Mouse (Mus musculus) lung, postnatal 0 days (tissue): Measurements from ENCODE around the gene Lpar5. TPM values are rescaled to one million over a fixed set of nuclear protein-coding genes. Genes with fewer than 3 reads are reported as not detected.

ENCODE experiments used
- ATAC-seq: fragments of 200-750 bp; cut with Nextera tagmentation; 2 replicates; pipeline ENCODE4 v1.8.0; 2017; ENCODE audit warnings: moderate library complexity
- DNase-seq: peaks from one replicate; pipeline ENCODE4 v3.0.0-alpha.2; 2016; ENCODE audit warnings: low spot score
- H3K27ac ChIP-seq: fragments of 300-500 bp; sonication (generic); 2 replicates; pipeline ENCODE4 v1.5.1; 2014; ENCODE audit warnings: antibody characterized with exemption, mild to moderate bottlenecking, low read length, mixed read lengths
- H3K27me3 ChIP-seq: fragments of 300-500 bp; sonication (generic); replicated peaks from 2 replicates; pipeline ENCODE4 v1.6.1; 2014; ENCODE audit warnings: low read length, mixed read lengths; ENCODE audit not compliant: insufficient read depth
- H3K36me3 ChIP-seq: fragments of 300-500 bp; sonication (generic); 2 replicates; pipeline ENCODE4 v1.6.1; 2014; ENCODE audit warnings: low read length, mixed read lengths; ENCODE audit not compliant: insufficient read depth
- H3K4me1 ChIP-seq: fragments of 300-500 bp; sonication (generic); 2 replicates; pipeline ENCODE4 v1.6.1; 2014; ENCODE audit warnings: antibody characterized with exemption, low read depth, low read length, mixed read lengths; ENCODE audit not compliant: insufficient read depth
- H3K4me2 ChIP-seq: fragments of 300-500 bp; sonication (generic); replicated peaks from 2 replicates; pipeline ENCODE4 v1.6.1; 2014; ENCODE audit warnings: low read depth, mild to moderate bottlenecking, low read length, moderate library complexity, mixed read lengths
- H3K4me3 ChIP-seq: fragments of 300-500 bp; sonication (generic); 2 replicates; pipeline ENCODE4 v1.5.1; 2014; ENCODE audit warnings: low read depth, low read length
- H3K9ac ChIP-seq: fragments of 300-500 bp; sonication (generic); replicated peaks from 2 replicates; pipeline ENCODE4 v1.6.1; 2014; ENCODE audit warnings: low read depth, mild to moderate bottlenecking
- H3K9me3 ChIP-seq: fragments of 300-500 bp; sonication (generic); 2 replicates; pipeline ENCODE4 v1.6.1; 2016; ENCODE audit warnings: low read length, mixed read lengths
- CTCF ChIP-seq: IDR thresholded peaks from 2 replicates; pipeline ENCODE4 v1.5.1; 2016; ENCODE audit warnings: antibody characterized with exemption, mild to moderate bottlenecking
- EP300 ChIP-seq: IDR thresholded peaks from 2 replicates; pipeline ENCODE4 v1.6.1; 2016; ENCODE audit warnings: antibody characterized with exemption, mild to moderate bottlenecking, control low read depth
- whole genome bisulfite sequencing: fragments of 180-500 bp; shearing (Covaris S2); extraction: QIAGEN DNeasy Blood & Tissue Kit; methylation state at CpG from one replicate; pipeline ENCODE4 v1.1.7; 2014; 5-methylcytosine and 5-hydroxymethylcytosine counted together
- polyA plus RNA-seq: library from polyadenylated mRNA; unstranded; fragments of >200 nt; fragmentation: Nextera tagmentation; extraction: Ambion mirVana; gene quantifications from 2 replicates; pipeline ENCODE4 v1.2.1, GENCODE M21; 2015

Lpar5 gene
- polyA plus RNA-seq, 1 experiment from 2014 or later: 0.44 TPM

DNA sequence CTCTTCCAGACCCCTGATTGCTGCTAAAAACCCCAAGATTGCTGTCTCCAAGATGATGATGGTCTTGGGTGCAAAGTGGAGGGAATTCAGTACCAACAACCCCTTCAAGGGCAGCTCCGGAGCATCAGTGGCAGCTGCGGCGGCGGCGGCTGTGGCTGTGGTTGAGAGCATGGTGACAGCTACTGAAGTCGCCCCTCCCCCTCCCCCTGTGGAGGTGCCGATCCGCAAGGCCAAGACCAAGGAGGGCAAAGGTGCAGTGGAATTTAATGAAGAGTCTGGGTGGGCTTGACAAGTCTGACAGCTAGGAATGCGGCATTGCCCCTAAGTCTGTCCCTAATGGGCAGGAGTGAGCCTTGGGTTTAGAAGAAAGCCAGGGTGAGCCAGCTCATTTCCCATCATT, 33.7 kb downstream of the Lpar5 start:
- DNase-seq (no peak), ATAC-seq (no peak)
- Histone ChIP-seq H3K36me3 (peaks cover 52% of the 10 kb centered on the region), H3K27me3 (no peaks in the 10 kb centered on the region), H3K4me3 (no peak overlapping the region), H3K4me2 (no peak overlapping the region), H3K9me3 (no peaks in the 10 kb centered on the region), H3K27ac (no peak overlapping the region), H3K4me1 (peaks cover 20% of the 10 kb centered on the region), H3K9ac (no peak overlapping the region)
- TF ChIP-seq CTCF: no peak
- no peak for TF ChIP-seq EP300
- 56% methylated on average over 9 of the region's 9 CpGs for WGBS

DNA sequence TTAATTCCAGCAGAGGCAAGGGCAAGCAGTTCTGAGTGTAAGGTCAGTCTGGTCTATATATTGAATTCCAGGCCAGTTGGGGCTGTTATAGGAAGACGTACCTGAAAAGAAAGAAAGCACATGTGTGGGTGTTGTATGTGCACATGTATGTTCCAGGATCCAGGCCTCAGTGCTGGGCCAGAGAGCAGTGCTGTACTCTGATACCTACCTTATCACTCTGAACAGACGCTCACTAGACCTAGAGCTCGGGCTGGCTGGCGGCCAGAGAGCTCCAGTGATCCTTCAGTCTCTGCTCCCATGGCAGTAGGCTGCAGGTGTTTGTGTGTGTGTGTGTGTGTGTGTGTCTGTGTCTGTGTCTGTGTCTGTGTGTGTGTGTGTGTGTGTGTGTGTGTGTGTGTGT, 36.5 kb downstream of the Lpar5 start:
- no peak overlapping the region for H3K4me2 ChIP-seq
- H3K9me3 ChIP-seq: no peaks in the 10 kb centered on the region
- H3K36me3 ChIP-seq: peaks cover 80% of the 10 kb centered on the region
- no peak for DNase-seq
- 70% methylated on average over 4 of the region's 4 CpGs for WGBS
- TF ChIP-seq EP300: no peak
- no peak for TF ChIP-seq CTCF
- no peak overlapping the region for H3K9ac ChIP-seq
- no peaks in the 10 kb centered on the region for H3K27me3 ChIP-seq
- H3K4me3 ChIP-seq: no peak overlapping the region
- no peak overlapping the region for H3K27ac ChIP-seq
- peaks cover 2% of the 10 kb centered on the region; the same call in 1 of the 2 replicates for H3K4me1 ChIP-seq
- ATAC-seq: no peak; the same call in 1 of the 2 replicates

DNA sequence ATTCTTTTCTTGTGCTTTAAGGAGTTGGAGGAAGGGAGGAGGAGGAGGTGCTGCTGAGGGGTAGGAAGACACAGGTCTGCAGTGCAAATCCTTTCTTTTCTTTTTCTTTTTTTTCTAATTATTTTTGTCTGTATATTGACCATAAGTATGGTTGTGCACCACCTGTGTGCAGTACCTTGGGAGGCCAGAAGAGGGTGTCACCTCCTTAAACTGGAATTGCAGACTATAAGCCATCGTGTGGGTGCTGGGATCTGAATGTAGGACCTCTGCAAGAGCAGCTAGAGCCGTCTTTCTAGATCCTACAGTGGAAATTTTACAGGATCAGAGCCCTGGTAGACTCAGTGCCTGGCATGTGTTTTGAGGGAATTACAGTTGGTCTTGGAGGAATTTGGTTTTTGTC, 40.0 kb downstream of the Lpar5 start:
- ATAC-seq (no peak), DNase-seq (no peak)
- peaks cover 81% of the 10 kb centered on the region for H3K36me3 ChIP-seq
- no peak overlapping the region for H3K27ac ChIP-seq
- H3K27me3 ChIP-seq: no peaks in the 10 kb centered on the region
- H3K4me3 ChIP-seq: no peak overlapping the region
- no peak for TF ChIP-seq EP300
- peak; percentile 45 for TF ChIP-seq CTCF
- no peaks in the 10 kb centered on the region for H3K4me1 ChIP-seq
- no peak overlapping the region for H3K9ac ChIP-seq
- H3K4me2 ChIP-seq: no peak overlapping the region
- WGBS: 98% methylated on average over 2 of the region's 2 CpGs
- no peaks in the 10 kb centered on the region for H3K9me3 ChIP-seq

DNA sequence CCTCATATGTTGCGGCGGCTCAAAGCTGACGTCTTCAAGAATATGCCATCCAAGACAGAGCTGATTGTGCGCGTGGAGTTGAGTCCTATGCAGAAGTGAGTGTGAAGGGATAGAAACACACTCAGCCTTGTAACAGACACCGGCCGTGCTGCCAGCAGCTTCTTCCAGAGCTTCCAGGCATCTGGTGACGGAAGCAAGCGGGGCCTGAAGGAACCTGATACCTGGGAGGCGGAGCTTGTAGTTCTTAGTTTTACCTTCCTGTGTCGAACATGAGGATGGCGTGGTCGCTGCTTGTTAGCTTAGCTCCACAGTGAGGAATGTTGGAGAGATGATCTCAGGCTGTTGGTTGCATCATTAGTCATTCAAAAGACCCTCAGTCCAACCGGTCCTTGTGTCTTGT, 41.7 kb downstream of the Lpar5 start:
- H3K4me1 ChIP-seq: no peaks in the 10 kb centered on the region
- no peak overlapping the region for H3K9ac ChIP-seq
- no peaks in the 10 kb centered on the region for H3K9me3 ChIP-seq
- peaks cover 91% of the 10 kb centered on the region for H3K36me3 ChIP-seq
- no peak overlapping the region for H3K27ac ChIP-seq
- no peaks in the 10 kb centered on the region for H3K27me3 ChIP-seq
- no peak overlapping the region for H3K4me3 ChIP-seq
- ATAC-seq (no peak), DNase-seq (no peak)
- no peak overlapping the region for H3K4me2 ChIP-seq
- 80% methylated on average over 14 of the region's 14 CpGs for WGBS
- no peak for TF ChIP-seq CTCF

DNA sequence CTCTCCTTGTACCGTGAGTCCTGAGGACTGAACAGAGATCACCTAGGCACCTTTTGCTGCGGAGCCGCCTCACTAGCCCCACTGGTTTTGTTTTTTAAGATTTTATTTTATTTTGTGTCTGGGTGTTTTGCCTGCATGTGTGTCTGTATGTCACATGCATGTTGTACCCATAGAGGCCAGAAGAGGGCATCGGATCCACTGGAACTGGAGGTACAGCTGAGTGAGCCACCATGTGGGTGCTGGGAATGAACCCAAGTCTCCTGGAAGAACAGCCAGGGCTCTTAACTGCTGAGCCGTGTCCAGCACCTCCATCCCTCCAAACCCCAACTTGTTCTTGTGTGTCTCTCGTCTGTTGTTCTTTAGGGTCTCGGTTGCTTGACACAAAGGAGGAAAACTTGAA, 43.2 kb downstream of the Lpar5 start:
- TF ChIP-seq EP300 (no peak), CTCF (peak; percentile 63)
- peaks cover 85% of the 10 kb centered on the region for H3K36me3 ChIP-seq
- WGBS: 83% methylated on average over 7 of the region's 7 CpGs
- H3K27ac ChIP-seq: no peak overlapping the region
- DNase-seq (peak; percentile 32), ATAC-seq (no peak; the same call in 1 of the 2 replicates)
- H3K9me3 ChIP-seq: no peaks in the 10 kb centered on the region
- no peak overlapping the region for H3K4me2 ChIP-seq
- no peak overlapping the region for H3K4me3 ChIP-seq
- no peak overlapping the region for H3K9ac ChIP-seq
- no peaks in the 10 kb centered on the region for H3K27me3 ChIP-seq
- H3K4me1 ChIP-seq: no peaks in the 10 kb centered on the region

DNA sequence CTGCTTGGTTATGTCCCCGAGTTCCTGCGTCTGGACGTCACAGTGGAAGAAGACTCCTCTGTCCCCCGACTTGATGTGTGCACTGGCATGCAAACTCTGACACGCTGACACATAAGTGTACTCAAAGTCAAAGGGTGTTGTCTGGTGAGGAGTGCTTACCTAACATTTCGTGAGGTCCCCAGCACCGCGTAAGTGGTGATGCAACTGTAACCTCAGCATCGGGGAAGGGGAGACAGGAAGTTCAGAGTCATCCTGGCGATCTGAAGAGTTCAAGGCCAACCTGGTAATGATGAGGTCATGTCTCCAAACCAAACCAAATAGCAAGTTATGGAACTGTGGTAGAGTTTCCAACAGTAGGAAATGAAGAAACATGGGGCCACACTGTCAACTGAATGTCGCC, 44.8 kb downstream of the Lpar5 start:
- TF ChIP-seq CTCF (no peak), EP300 (no peak)
- WGBS: 83% methylated on average over 11 of the region's 11 CpGs
- Histone ChIP-seq H3K4me1 (no peaks in the 10 kb centered on the region), H3K9ac (no peak overlapping the region), H3K9me3 (no peaks in the 10 kb centered on the region), H3K36me3 (peaks cover 71% of the 10 kb centered on the region), H3K27ac (no peak overlapping the region), H3K27me3 (no peaks in the 10 kb centered on the region), H3K4me3 (no peak overlapping the region), H3K4me2 (no peak overlapping the region)
- ATAC-seq (no peak), DNase-seq (no peak)

DNA sequence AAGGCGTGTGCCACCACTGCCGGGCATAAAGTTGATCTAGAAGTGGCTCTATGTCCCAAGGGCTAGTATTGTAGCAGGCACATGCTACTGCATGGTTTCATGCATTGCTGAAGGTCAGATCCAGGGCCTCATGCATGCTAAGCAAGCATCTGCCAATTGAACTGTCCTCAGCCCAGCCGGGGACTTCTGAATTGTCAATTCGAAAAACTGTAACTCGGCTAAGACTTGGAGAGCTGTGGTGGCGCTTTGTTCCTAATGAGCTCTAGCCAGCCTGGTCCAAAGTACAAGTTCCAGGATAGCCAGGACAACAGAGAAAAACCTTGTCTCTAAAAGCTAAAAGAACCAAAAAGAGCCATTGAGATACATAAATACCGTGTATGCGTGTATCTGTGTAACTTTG, 51.7 kb downstream of the Lpar5 start:
- Histone ChIP-seq H3K27me3 (no peaks in the 10 kb centered on the region), H3K4me3 (no peak overlapping the region), H3K27ac (no peak overlapping the region), H3K4me2 (no peak overlapping the region), H3K4me1 (no peaks in the 10 kb centered on the region), H3K9ac (no peak overlapping the region), H3K36me3 (peaks cover 54% of the 10 kb centered on the region), H3K9me3 (no peaks in the 10 kb centered on the region)
- TF ChIP-seq CTCF (no peak), EP300 (no peak)
- DNase-seq: no peak
- 92% methylated on average over 8 of the region's 8 CpGs for WGBS
- no peak for ATAC-seq
